Mouse (Mus musculus): Measurements from ENCODE around the gene Igfbpl1. TPM values are rescaled to one million over a fixed set of nuclear protein-coding genes. Genes with fewer than 3 reads are reported as not detected.

Gene Igfbpl1
- total RNA-seq, 1 experiment = 4.1 TPM

DNA sequence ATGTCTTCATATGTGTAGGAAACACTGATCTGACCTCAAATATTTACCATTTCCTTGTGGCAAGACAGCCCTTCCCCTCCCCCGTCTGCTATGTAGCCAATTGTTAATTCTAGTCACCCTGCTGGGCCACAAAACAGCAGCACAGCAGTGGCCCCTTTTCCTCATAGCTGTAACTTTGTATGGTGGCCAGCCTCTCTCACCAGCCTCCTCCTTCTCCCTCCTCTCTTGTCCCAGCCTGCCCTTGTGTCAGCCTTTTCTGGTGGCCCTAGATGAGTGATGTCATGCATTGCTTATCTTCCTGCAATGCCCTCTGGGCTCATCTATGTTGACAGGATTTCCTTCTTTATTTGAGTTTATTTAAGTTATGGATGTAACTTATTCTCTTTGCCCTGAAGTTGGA is 22.7 kb upstream of the Igfbpl1 start:
- no peaks in the 10 kb centered on the region for H3K36me3 ChIP-seq (ENCODE audit: control insufficient read depth, insufficient read depth, low read length, poor library complexity, severe bottlenecking)
- TF ChIP-seq ZC3H11A (IDR thresholded peaks at IDR 0.05; ENCODE audit: borderline replicate concordance, low read depth, low read length) (no peak), HCFC1 (IDR thresholded peaks at IDR 0.05; ENCODE audit: borderline replicate concordance, insufficient read depth, low read length) (no peak), CHD2 (IDR thresholded peaks at IDR 0.05; ENCODE audit: low read depth, low read length) (no peak), ZNF384 (IDR thresholded peaks at IDR 0.05; ENCODE audit: low read depth, low read length) (no peak), MAFK (IDR thresholded peaks at IDR 0.05; ENCODE audit: insufficient read depth, low read depth, low read length) (no peak)
- in situ Hi-C loops (cut with MboI; ENCODE audit: low sequenced_read_pairs in 2 of 2, unreplicated experiment in 2 of 2) = no loop called here
- H3K9ac ChIP-seq (ENCODE audit: insufficient read depth, low read depth, low read length, poor library complexity, severe bottlenecking) = no peak overlapping the region
- H3K4me3 ChIP-seq (ENCODE audit: insufficient read depth in 1 of 2, low read depth in 1 of 2, low read length in 2 of 2, poor library complexity in 1 of 2, severe bottlenecking in 1 of 2) = no peak overlapping the region
- no peaks in the 10 kb centered on the region for H3K9me3 ChIP-seq (ENCODE audit: control insufficient read depth, insufficient read depth, low read depth, low read length)
- H3K27ac ChIP-seq (ENCODE audit: insufficient read depth, low read depth, low read length, poor library complexity, severe bottlenecking) = no peak overlapping the region
- DNase-seq (ENCODE audit: low read depth, low spot score) = no peak
- H3K4me1 ChIP-seq (ENCODE audit: control insufficient read depth in 2 of 2, insufficient read depth in 2 of 2, low read length in 2 of 2, poor library complexity in 1 of 2) = peaks cover 4 to 18% of the 10 kb centered on the region in 2 experiments; a peak in 3 of 4 replicates

DNA sequence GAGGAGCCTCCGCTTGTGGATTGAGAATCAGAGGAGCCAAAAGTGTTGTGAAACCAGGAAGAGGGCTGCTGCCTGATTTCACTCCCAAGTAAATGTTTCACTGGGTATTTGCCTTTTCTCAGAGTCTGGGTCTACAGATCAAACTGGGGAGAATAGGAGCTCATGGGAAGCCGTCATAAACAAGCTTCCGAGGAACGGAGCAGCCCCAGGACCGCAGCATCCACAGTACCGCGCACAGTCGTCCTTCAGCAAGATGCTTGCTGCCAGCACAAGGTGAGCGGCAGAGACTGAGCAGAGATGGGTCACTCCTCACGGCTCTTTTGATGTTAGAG is 22.1 kb upstream of the Igfbpl1 start:
- Histone ChIP-seq H3K9ac (ENCODE audit: insufficient read depth, low read depth, low read length, poor library complexity, severe bottlenecking) (no peak overlapping the region), H3K36me3 (ENCODE audit: control insufficient read depth, insufficient read depth, low read length, poor library complexity, severe bottlenecking) (no peaks in the 10 kb centered on the region), H3K9me3 (ENCODE audit: control insufficient read depth, insufficient read depth, low read depth, low read length) (no peaks in the 10 kb centered on the region), H3K27ac (ENCODE audit: insufficient read depth, low read depth, low read length, poor library complexity, severe bottlenecking) (no peak overlapping the region), H3K4me3 (ENCODE audit: insufficient read depth in 1 of 2, low read depth in 1 of 2, low read length in 2 of 2, poor library complexity in 1 of 2, severe bottlenecking in 1 of 2) (no peak overlapping the region), H3K4me1 (ENCODE audit: control insufficient read depth in 2 of 2, insufficient read depth in 2 of 2, low read length in 2 of 2, poor library complexity in 1 of 2) (peaks cover 4 to 18% of the 10 kb centered on the region in 2 experiments; a peak in 3 of 4 replicates)
- TF ChIP-seq ZNF384 (IDR thresholded peaks at IDR 0.05; ENCODE audit: low read depth, low read length) (no peak), ZC3H11A (IDR thresholded peaks at IDR 0.05; ENCODE audit: borderline replicate concordance, low read depth, low read length) (no peak), MAFK (IDR thresholded peaks at IDR 0.05; ENCODE audit: insufficient read depth, low read depth, low read length) (no peak), CHD2 (IDR thresholded peaks at IDR 0.05; ENCODE audit: low read depth, low read length) (no peak), HCFC1 (IDR thresholded peaks at IDR 0.05; ENCODE audit: borderline replicate concordance, insufficient read depth, low read length) (no peak)
- DNase-seq (ENCODE audit: low read depth, low spot score) = no peak
- in situ Hi-C loops (cut with MboI; ENCODE audit: low sequenced_read_pairs in 2 of 2, unreplicated experiment in 2 of 2) = no loop called here

DNA sequence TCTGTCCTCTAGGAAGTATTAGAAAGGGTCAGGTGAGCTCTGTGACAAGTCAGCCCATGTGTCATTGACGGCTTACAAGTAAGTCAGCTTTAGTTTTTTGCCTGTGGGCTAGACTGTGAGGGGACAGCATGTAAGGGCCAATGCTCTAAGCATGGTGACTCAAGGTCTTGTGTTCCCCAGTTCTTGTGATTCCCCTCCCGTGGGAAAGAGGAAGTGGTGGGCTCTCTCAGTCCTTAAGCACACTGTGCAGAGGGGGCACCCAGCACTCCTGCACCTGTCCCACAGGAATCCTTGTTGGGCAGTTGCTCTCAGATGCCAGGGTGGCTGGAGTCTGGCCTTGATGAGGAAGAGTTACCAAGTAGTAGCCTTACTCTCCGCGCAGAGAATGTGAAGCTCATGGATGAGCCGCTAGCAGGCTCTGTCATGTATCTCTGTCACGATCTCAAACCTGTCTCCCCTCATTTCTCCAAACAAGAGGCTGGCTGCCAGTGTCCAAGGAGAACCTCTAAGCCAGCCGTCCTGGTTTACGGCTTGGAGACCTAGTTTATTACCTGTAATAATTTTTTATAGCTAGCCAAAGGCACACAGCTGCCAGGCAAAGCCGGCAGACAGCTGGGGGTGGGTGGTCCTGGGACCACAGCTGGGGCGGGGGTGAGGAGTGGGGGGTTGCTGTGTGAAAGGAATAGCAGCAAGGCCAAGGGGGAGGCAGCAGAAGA is 21.5 kb upstream of the Igfbpl1 start, which contains the start of gene Stra6l:
Stra6l (plus strand) TSS at position 556 of the 716 bp plus-strand sequence.
- no peak for DNase-seq (ENCODE audit: low read depth, low spot score)
- H3K9me3 ChIP-seq (ENCODE audit: control insufficient read depth, insufficient read depth, low read depth, low read length) = no peaks in the 10 kb centered on the region
- in situ Hi-C loops (cut with MboI; ENCODE audit: low sequenced_read_pairs in 2 of 2, unreplicated experiment in 2 of 2) = no loop called here
- peaks cover 4 to 18% of the 10 kb centered on the region in 2 experiments; a peak in 3 of 4 replicates for H3K4me1 ChIP-seq (ENCODE audit: control insufficient read depth in 2 of 2, insufficient read depth in 2 of 2, low read length in 2 of 2, poor library complexity in 1 of 2)
- no peak within 1 kb of the TSS for H3K27ac ChIP-seq (ENCODE audit: insufficient read depth, low read depth, low read length, poor library complexity, severe bottlenecking)
- H3K9ac ChIP-seq (ENCODE audit: insufficient read depth, low read depth, low read length, poor library complexity, severe bottlenecking) = no peak within 1 kb of the TSS
- no peaks in the 10 kb centered on the region for H3K36me3 ChIP-seq (ENCODE audit: control insufficient read depth, insufficient read depth, low read length, poor library complexity, severe bottlenecking)
- TF ChIP-seq ZC3H11A (IDR thresholded peaks at IDR 0.05; ENCODE audit: borderline replicate concordance, low read depth, low read length) (no peak), ZNF384 (IDR thresholded peaks at IDR 0.05; ENCODE audit: low read depth, low read length) (no peak), MAFK (IDR thresholded peaks at IDR 0.05; ENCODE audit: insufficient read depth, low read depth, low read length) (no peak), CHD2 (IDR thresholded peaks at IDR 0.05; ENCODE audit: low read depth, low read length) (no peak), HCFC1 (IDR thresholded peaks at IDR 0.05; ENCODE audit: borderline replicate concordance, insufficient read depth, low read length) (no peak)
- H3K4me3 ChIP-seq (ENCODE audit: insufficient read depth in 1 of 2, low read depth in 1 of 2, low read length in 2 of 2, poor library complexity in 1 of 2, severe bottlenecking in 1 of 2) = no peak within 1 kb of the TSS

DNA sequence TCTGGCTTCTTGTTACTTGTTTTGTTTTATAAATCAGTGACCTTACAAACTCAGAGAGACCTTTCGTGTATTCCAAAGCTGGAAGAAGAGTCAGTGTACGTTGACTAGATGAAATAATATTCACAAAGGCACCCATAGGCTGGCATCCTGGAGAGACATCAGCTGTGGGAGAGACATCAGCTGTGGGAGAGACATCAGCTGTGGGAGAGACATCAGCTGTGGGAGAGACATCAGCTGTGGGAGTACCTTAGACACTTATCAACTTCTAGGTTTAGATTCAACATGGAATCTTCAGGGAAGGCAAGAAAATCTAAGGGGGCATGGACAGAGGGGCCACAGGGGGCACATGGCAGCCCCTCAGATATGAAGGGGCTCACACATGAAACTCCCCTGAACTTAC is 19.5 kb upstream of the Igfbpl1 start:
- Histone ChIP-seq H3K36me3 (ENCODE audit: control insufficient read depth, insufficient read depth, low read length, poor library complexity, severe bottlenecking) (no peaks in the 10 kb centered on the region), H3K27ac (ENCODE audit: insufficient read depth, low read depth, low read length, poor library complexity, severe bottlenecking) (no peak overlapping the region), H3K9me3 (ENCODE audit: control insufficient read depth, insufficient read depth, low read depth, low read length) (no peaks in the 10 kb centered on the region), H3K9ac (ENCODE audit: insufficient read depth, low read depth, low read length, poor library complexity, severe bottlenecking) (no peak overlapping the region), H3K4me1 (ENCODE audit: control insufficient read depth in 2 of 2, insufficient read depth in 2 of 2, low read length in 2 of 2, poor library complexity in 1 of 2) (peaks cover 0 to 14% of the 10 kb centered on the region in 2 experiments; a peak in 1 of 4 replicates), H3K4me3 (ENCODE audit: insufficient read depth in 1 of 2, low read depth in 1 of 2, low read length in 2 of 2, poor library complexity in 1 of 2, severe bottlenecking in 1 of 2) (no peak overlapping the region)
- no peak for DNase-seq (ENCODE audit: low read depth, low spot score)
- TF ChIP-seq MAFK (IDR thresholded peaks at IDR 0.05; ENCODE audit: insufficient read depth, low read depth, low read length) = no peak
- no peak for TF ChIP-seq ZC3H11A (IDR thresholded peaks at IDR 0.05; ENCODE audit: borderline replicate concordance, low read depth, low read length)
- no peak for TF ChIP-seq HCFC1 (IDR thresholded peaks at IDR 0.05; ENCODE audit: borderline replicate concordance, insufficient read depth, low read length)
- TF ChIP-seq ZNF384 (IDR thresholded peaks at IDR 0.05; ENCODE audit: low read depth, low read length) = no peak
- in situ Hi-C loops (cut with MboI; ENCODE audit: low sequenced_read_pairs in 2 of 2, unreplicated experiment in 2 of 2) = no loop called here
